Mouse (Mus musculus) megakaryocyte, adult 5-6 weeks (primary cell): ENCODE measurements around the gene Tns3. TPM values are rescaled to one million over a fixed set of nuclear protein-coding genes. Genes with fewer than 3 reads are reported as not detected.
A peak's percentile ranks its signal among the peaks of the same experiment; 100 is the strongest.

ENCODE experiments used
- ATAC-seq: 2 replicates; pipeline ENCODE4 v1.8.0; 2016; ENCODE audit warnings: mild to moderate bottlenecking, inconsistent platforms; ENCODE audit not compliant: poor library complexity, severe bottlenecking
- total RNA-seq, 2 experiments: library from RNA; stranded (forward) in 1 of 2; stranded (reverse) in 1 of 2; fragments of 153-499, 151-499 nt in 1 of 2; fragments of 221-1000, 200-1000 nt in 1 of 2; gene quantifications; 2 replicates each; pipeline versions ENCODE4 v1.2.3 to v1.2.4; 2015 to 2017

The Tns3 gene
- total RNA-seq, 2 experiments from 2014 or later = 15.9 to 29.6 TPM

DNA sequence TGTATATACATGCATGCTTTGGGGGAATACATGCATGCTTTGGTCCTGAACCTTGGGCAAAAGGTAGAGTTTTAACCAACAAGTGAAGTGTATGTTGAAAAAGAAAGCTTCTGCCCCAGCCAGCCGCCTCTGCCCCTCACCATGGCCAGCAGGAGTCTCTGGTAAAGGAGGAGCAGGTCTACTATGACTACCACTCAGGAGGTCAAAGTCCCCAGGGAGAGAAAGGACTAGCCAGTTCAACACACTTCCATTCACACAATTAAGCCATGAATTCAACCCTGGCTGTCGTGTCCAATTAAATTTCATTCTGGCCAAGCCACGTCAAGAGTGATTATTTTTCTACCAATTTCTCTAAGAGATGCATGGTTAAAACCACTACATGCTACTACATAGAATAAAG is 81.2 kb downstream of the Tns3 start:
- no peak for ATAC-seq

GRCm38 (mm10) chr11:8582101-8582920 is 82.0 kb downstream of the Tns3 start:
- no peak for ATAC-seq

DNA sequence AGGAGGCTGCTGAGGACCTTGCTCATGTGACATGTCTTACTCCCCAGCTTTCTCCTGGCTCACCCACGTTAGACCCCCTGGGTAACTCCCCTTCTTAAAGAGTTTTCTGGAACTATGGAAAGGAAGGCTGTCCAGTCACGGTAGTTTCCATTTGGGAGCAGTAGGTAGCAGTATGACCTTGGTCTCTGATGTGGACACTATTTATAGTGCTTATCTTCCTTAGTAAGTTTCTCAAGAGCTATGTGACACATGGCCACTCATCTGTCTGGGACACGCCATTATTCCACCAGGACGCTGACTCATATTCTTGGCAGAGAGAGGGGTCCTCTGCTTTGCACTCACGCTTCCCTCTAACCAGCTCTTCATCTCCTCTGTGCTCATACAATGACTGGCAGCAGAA is 84.5 kb downstream of the Tns3 start:
- peak; percentile 15; the same call in 1 of the 2 replicates for ATAC-seq

DNA sequence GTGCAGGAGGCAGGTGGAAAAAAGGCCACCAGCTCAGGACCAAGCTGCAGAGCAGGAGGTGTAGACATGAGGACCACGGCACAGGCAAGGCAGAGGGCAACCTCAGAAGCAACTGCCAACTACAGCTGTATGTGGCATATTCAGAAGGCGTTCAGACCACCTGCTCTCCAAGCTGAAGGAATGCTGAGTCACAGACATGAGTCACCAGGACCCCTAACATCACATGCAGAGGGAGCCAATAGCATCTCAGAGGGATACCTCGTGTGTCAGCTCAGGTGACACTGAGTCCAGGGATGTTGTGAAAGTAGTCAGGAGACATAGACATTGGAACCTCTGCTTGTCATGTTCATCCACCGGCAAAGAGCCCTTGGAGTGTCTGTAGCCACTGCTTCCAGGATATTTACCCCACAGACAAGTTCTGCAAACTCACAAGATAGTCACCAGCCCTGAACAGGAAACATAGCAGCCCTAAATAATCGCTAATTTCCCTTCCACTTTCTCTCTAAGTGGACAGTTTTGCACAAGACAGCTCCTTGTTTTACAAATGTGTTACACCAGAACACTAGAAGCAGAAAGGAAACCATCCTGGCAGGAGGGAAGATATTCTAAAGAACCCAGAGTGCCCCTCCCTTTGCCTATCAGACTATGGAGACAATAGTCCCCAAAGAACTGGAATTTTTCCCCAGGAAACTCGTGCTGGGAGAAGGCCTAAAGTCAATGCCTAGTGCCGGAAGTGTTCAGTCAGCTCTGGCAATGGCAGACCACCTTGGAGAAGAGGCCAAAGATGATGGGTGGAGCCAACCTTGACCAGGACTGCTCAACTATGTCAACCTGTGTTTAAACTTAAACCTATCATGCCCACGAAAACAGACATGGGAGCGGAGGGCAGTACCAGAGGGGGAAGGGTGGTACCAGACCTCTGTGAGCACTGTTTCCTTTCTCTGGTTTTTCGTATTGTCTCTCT is 88.8 kb downstream of the Tns3 start:
- peak; percentile 53 for ATAC-seq

- ATAC-seq = peak; percentile 76
Measured at GRCm38 (mm10) chr11:8574562-8574961, 89.8 kb downstream of the Tns3 start.

- ATAC-seq = no peak
Measured at GRCm38 (mm10) chr11:8572762-8573161, 91.6 kb downstream of the Tns3 start.

GRCm38 (mm10) chr11:8569232-8570028 is 94.9 kb downstream of the Tns3 start:
- peak; percentile 70 for ATAC-seq

- no peak for ATAC-seq
Measured at GRCm38 (mm10) chr11:8568829-8569228, 95.5 kb downstream of the Tns3 start.

GRCm38 (mm10) chr11:8566250-8566853 is 98.0 kb downstream of the Tns3 start:
- ATAC-seq = peak; percentile 84

DNA sequence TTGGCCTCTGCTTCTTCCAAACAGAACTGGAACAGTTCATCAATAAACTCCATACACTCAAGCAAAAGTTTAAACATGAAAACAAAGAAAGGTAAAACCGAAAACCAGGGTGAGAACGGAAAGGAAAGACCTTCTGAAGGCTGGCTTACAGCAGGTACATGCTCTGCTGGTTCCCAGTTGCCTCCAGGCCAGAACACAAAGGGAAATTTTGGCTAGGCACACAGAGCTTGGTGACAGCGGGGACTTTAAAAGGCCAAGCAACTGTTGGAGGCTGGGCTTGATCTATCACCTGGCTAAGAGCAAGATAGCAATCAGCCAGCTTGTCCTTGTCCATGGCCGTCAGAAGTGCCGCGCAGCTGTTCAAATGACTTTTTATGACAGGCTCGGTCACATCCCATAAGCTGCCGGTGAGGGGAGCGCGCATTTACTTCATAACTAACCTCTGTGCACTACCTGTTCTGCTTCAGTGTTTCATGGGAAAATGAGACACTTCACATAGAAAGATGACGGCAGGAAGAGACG is 105.5 kb downstream of the Tns3 start:
- no peak for ATAC-seq

GRCm38 (mm10) chr11:8558258-8558657 is 106.1 kb downstream of the Tns3 start:
- ATAC-seq = peak; percentile 22; the same call in 1 of the 2 replicates

GRCm38 (mm10) chr11:8557006-8557405 is 107.3 kb downstream of the Tns3 start:
- peak; percentile 55 for ATAC-seq

GRCm38 (mm10) chr11:8551710-8552109 is 112.6 kb downstream of the Tns3 start:
- no peak for ATAC-seq

GRCm38 (mm10) chr11:8547661-8548060 is 116.7 kb downstream of the Tns3 start:
- no peak for ATAC-seq

DNA sequence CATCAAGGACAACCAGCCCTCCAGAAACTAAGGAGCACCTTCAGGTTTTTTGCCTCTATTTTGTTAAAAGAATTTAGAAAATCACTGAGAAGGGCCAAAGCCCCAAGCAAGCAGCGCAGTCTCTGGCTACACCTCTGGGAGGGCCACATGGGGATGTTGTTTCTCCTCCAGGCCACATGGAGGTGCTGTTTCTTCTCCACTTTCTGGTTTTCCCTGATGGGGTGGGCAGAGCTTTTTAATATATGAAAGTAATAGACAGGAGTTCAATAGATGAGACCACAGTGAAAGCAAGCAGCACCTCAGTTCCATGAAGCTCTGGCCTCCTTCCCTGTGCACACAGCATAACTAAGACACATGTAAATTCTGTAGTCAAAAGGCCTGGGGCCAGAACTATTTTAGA is 118.5 kb downstream of the Tns3 start:
- ATAC-seq = peak; percentile 76

GRCm38 (mm10) chr11:8544355-8544754 is 120.0 kb downstream of the Tns3 start:
- ATAC-seq = no peak

DNA sequence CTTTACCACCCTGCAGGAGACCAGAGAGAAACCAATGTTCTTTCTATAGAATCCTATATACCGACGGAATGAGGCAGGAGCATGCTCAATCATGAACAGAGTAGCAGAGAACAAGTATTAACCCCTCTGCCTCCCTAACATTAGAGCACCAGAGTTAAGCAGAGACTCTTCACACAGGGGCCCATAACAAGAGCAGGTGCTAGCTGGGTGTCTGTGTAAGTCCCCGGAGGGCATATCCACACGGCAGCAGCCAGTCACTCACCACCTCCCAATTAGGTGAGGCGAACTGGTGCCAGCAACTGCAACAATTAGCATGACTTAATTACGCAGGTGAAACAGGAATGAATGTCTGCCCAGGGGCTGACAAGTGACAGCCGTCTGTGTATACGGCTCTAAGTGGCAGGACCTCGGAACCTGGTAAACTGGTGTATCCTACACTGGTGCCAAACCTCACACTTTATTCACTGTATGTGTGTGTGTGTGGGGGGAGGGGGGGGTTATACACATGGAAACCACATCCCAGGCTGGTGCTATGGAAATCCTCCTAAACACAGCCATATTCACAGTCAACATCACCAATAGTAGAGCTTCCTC is 123.0 kb downstream of the Tns3 start:
- ATAC-seq = no peak

DNA sequence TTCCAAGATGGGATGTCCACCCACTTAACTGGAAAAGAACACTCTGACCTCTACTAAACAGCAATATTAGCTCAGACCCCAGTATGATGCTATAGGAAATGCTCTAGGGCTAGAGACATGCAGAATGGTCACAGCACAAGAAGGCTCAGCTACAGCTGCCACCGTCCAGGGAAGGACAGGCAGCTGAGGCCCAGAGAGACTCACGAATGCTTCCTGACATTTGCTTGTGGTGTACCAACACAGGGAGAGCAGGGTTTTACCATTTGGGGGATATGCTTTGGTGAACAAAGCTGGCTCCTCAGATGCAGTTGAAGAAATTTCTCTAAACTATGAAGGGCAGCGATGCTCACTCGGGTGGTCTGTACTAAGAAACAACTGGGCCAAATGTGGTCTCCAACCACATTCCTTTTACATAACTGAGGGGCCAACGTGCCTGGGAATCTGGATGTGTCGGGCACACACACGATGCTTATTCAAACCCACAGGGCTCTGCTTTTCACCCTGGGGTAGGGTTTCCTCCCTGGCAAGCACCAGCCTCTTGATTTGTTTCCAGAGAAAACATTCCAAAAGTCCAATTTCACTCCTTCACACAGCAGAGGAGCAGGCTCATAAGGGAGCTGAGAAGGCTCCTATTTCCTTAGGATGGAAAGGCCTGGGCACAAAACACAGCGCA is 124.6 kb downstream of the Tns3 start:
- no peak for ATAC-seq

DNA sequence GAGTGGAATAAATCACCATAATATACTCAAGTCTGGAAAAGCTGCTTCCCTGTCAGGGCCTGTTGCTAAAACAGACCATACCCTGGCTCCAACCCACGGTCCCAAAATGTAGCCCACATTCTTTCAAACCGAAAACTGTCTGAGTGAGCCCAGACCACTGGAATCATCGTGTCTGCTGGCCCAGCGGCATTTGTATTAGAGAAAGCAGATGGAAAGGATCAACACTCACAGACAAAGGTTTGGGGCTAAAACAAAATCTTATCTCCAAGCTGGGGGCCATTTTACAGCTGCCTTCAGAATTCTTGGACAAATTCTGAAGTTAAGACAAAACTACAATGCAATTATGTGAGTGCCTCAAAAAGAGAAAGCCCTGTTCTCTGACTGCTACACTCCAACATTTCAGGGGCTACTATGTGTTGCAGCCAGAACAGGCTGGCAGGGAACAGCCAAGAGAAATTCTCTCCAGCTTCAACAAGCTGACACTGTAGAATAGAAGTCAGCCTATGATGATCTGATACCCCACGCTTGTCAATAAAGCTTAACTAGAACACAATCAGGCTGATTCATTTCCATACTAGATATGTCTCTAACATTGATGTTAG is 127.2 kb downstream of the Tns3 start:
- ATAC-seq = no peak
